Mouse (Mus musculus) lung, embryonic 16.5 days (tissue): Measurements from ENCODE around the gene Ddx43. TPM values are rescaled to one million over a fixed set of nuclear protein-coding genes. Genes with fewer than 3 reads are reported as not detected.

ENCODE experiments used
- ATAC-seq: fragments of 200-750 bp; cut with Nextera tagmentation; 2 replicates; pipeline ENCODE4 v1.8.0; 2017; ENCODE audit warnings: low read depth, mild to moderate bottlenecking, moderate library complexity
- H3K27ac ChIP-seq: fragments of 300-500 bp; sonication (generic); 2 replicates; pipeline ENCODE4 v1.5.1; 2014; ENCODE audit warnings: mild to moderate bottlenecking, control low read depth, low read length
- H3K27me3 ChIP-seq: fragments of 300-500 bp; sonication (generic); 2 replicates; pipeline ENCODE4 v1.6.1; 2014; ENCODE audit warnings: low read depth, low read length, mixed read lengths; ENCODE audit not compliant: control insufficient read depth, insufficient read depth
- H3K36me3 ChIP-seq: fragments of 300-500 bp; sonication (generic); 2 replicates; pipeline ENCODE4 v1.6.1; 2014; ENCODE audit warnings: low read length; ENCODE audit not compliant: control insufficient read depth, insufficient read depth
- H3K4me1 ChIP-seq: fragments of 300-500 bp; sonication (generic); replicated peaks from 2 replicates; pipeline ENCODE4 v1.6.1; 2014; ENCODE audit warnings: low read length, mixed read lengths; ENCODE audit not compliant: control insufficient read depth, insufficient read depth
- H3K4me2 ChIP-seq: fragments of 300-500 bp; sonication (generic); 2 replicates; pipeline ENCODE4 v1.6.1; 2014; ENCODE audit warnings: low read depth, low read length, control low read depth
- H3K4me3 ChIP-seq: fragments of 300-500 bp; sonication (generic); 2 replicates; pipeline ENCODE4 v1.5.1; 2014; ENCODE audit warnings: mild to moderate bottlenecking, low read length, control low read depth
- H3K9ac ChIP-seq: fragments of 300-500 bp; sonication (generic); 2 replicates; pipeline ENCODE4 v1.6.1; 2014; ENCODE audit warnings: low read length, control low read depth
- H3K9me3 ChIP-seq: fragments of 300-500 bp; sonication (generic); 2 replicates; pipeline ENCODE4 v1.6.1; 2016; ENCODE audit warnings: low read length; ENCODE audit not compliant: control insufficient read depth
- WGBS: fragments of 180-500 bp; shearing (Covaris S2); extraction: QIAGEN DNeasy Blood & Tissue Kit; methylation state at CpG from one replicate; pipeline ENCODE4 v1.1.7; 2014; 5-methylcytosine and 5-hydroxymethylcytosine counted together
- polyA plus RNA-seq: library from polyadenylated mRNA; unstranded; fragments of >200 nt; fragmentation: Nextera tagmentation; extraction: Ambion mirVana; gene quantifications from 2 replicates; pipeline ENCODE4 v1.2.1, GENCODE M21; 2015

Gene Ddx43
- polyA plus RNA-seq, 1 experiment from 2014 or later, result 0.11 TPM

GRCm38 (mm10) chr9:78428870-78429432, 33.4 kb downstream of the Ddx43 start:
- Histone ChIP-seq H3K4me3 (no peak overlapping the region), H3K4me2 (no peak overlapping the region), H3K27ac (no peak overlapping the region), H3K36me3 (no peaks in the 10 kb centered on the region), H3K9me3 (no peaks in the 10 kb centered on the region), H3K9ac (no peak overlapping the region), H3K27me3 (no peaks in the 10 kb centered on the region), H3K4me1 (0 out of 2 replicates have a peak, but pooled peaks cover 5% of the 10 kb centered on the region)
- no peak for ATAC-seq
- WGBS, result 76% methylated on average over 4 of the region's 4 CpGs

GRCm38 (mm10) chr9:78429551-78429950, 34.0 kb downstream of the Ddx43 start:
- H3K27ac ChIP-seq, result no peak overlapping the region
- H3K27me3 ChIP-seq, result no peaks in the 10 kb centered on the region
- ATAC-seq, result no peak
- no peaks in the 10 kb centered on the region for H3K36me3 ChIP-seq
- no peak overlapping the region for H3K4me3 ChIP-seq
- H3K4me1 ChIP-seq, result 0 out of 2 replicates have a peak, but pooled peaks cover 5% of the 10 kb centered on the region
- H3K9me3 ChIP-seq, result no peaks in the 10 kb centered on the region
- no peak overlapping the region for H3K9ac ChIP-seq
- no peak overlapping the region for H3K4me2 ChIP-seq
- WGBS, result 60% methylated on average over 2 of the region's 2 CpGs

- WGBS, result 69% methylated on average over 6 of the region's 6 CpGs
- ATAC-seq, result no peak
- Histone ChIP-seq H3K9me3 (no peaks in the 10 kb centered on the region), H3K36me3 (no peaks in the 10 kb centered on the region), H3K4me3 (no peak overlapping the region), H3K27ac (no peak overlapping the region), H3K4me2 (no peak overlapping the region), H3K4me1 (0 out of 2 replicates have a peak, but pooled peaks cover 5% of the 10 kb centered on the region), H3K9ac (no peak overlapping the region), H3K27me3 (no peaks in the 10 kb centered on the region)
These were observed 34.9 kb downstream of the Ddx43 start for GRCm38 (mm10) chr9:78430486-78430885.

GRCm38 (mm10) chr9:78432471-78432870, 36.9 kb downstream of the Ddx43 start:
- H3K27me3 ChIP-seq, result no peaks in the 10 kb centered on the region
- H3K4me1 ChIP-seq, result 0 out of 2 replicates have a peak, but pooled peaks cover 3% of the 10 kb centered on the region
- ATAC-seq, result no peak
- H3K4me3 ChIP-seq, result no peak overlapping the region
- WGBS, result 81% methylated on average over 5 of the region's 5 CpGs
- no peak overlapping the region for H3K9ac ChIP-seq
- no peaks in the 10 kb centered on the region for H3K36me3 ChIP-seq
- no peak overlapping the region for H3K4me2 ChIP-seq
- no peak overlapping the region for H3K27ac ChIP-seq
- H3K9me3 ChIP-seq, result no peaks in the 10 kb centered on the region

- H3K4me3 ChIP-seq, result no peak overlapping the region
- H3K4me2 ChIP-seq, result no peak overlapping the region
- H3K27ac ChIP-seq, result no peak overlapping the region
- no peaks in the 10 kb centered on the region for H3K9me3 ChIP-seq
- peaks cover 31% of the 10 kb centered on the region for H3K27me3 ChIP-seq
- no peaks in the 10 kb centered on the region for H3K36me3 ChIP-seq
- H3K4me1 ChIP-seq, result peaks cover 14% of the 10 kb centered on the region
- ATAC-seq, result no peak
- WGBS, result 66% methylated on average over 5 of the region's 5 CpGs
- H3K9ac ChIP-seq, result no peak overlapping the region
These were observed 43.8 kb downstream of the Ddx43 start for GRCm38 (mm10) chr9:78439426-78439825.

- H3K36me3 ChIP-seq, result no peaks in the 10 kb centered on the region
- ATAC-seq, result peak; percentile 47; the same call in 1 of the 2 replicates
- H3K4me3 ChIP-seq, result peak overlapping the region; percentile 60
- no peak overlapping the region for H3K27ac ChIP-seq
- H3K4me2 ChIP-seq, result peak overlapping the region; percentile 89
- whole genome bisulfite sequencing, result 5% methylated on average over 9 of the region's 9 CpGs
- peak overlapping the region; percentile 72 for H3K9ac ChIP-seq
- H3K9me3 ChIP-seq, result no peaks in the 10 kb centered on the region
- H3K4me1 ChIP-seq, result peaks cover 14% of the 10 kb centered on the region
- peaks cover 40% of the 10 kb centered on the region for H3K27me3 ChIP-seq
These were observed 46.6 kb downstream of the Ddx43 start for GRCm38 (mm10) chr9:78442237-78442578.

- ATAC-seq, result peak; percentile 75
- Histone ChIP-seq H3K4me1 (peaks cover 18% of the 10 kb centered on the region), H3K27ac (no peak within 1 kb of the TSS), H3K4me3 (peak within 1 kb of the TSS; percentile 60), H3K9ac (peak within 1 kb of the TSS; percentile 72), H3K4me2 (peak within 1 kb of the TSS; percentile 89), H3K27me3 (peaks cover 40% of the 10 kb centered on the region), H3K36me3 (no peaks in the 10 kb centered on the region), H3K9me3 (no peaks in the 10 kb centered on the region)
- under 1% methylated on average over 76 of the region's 81 CpGs for WGBS
These were observed 47.2 kb downstream of the Ddx43 start, which contains the start of gene Cgas for GRCm38 (mm10) chr9:78442579-78443392. Gene Cgas, minus strand, starts transcription at chr9:78443237.

- no peaks in the 10 kb centered on the region for H3K9me3 ChIP-seq
- 27% methylated on average over 9 of the region's 9 CpGs for WGBS
- H3K36me3 ChIP-seq, result peaks cover 4% of the 10 kb centered on the region; the same call in 1 of the 2 replicates
- peak overlapping the region; percentile 61 for H3K4me2 ChIP-seq
- peak overlapping the region; percentile 87 for H3K9ac ChIP-seq
- H3K27ac ChIP-seq, result no peak overlapping the region
- peaks cover 15% of the 10 kb centered on the region for H3K4me1 ChIP-seq
- H3K4me3 ChIP-seq, result peak overlapping the region; percentile 81
- peak; percentile 7; the same call in 1 of the 2 replicates for ATAC-seq
- peaks cover 18% of the 10 kb centered on the region for H3K27me3 ChIP-seq
These were observed 52.0 kb downstream of the Ddx43 start for GRCm38 (mm10) chr9:78447606-78447972.
